In the genomic region with DNA sequence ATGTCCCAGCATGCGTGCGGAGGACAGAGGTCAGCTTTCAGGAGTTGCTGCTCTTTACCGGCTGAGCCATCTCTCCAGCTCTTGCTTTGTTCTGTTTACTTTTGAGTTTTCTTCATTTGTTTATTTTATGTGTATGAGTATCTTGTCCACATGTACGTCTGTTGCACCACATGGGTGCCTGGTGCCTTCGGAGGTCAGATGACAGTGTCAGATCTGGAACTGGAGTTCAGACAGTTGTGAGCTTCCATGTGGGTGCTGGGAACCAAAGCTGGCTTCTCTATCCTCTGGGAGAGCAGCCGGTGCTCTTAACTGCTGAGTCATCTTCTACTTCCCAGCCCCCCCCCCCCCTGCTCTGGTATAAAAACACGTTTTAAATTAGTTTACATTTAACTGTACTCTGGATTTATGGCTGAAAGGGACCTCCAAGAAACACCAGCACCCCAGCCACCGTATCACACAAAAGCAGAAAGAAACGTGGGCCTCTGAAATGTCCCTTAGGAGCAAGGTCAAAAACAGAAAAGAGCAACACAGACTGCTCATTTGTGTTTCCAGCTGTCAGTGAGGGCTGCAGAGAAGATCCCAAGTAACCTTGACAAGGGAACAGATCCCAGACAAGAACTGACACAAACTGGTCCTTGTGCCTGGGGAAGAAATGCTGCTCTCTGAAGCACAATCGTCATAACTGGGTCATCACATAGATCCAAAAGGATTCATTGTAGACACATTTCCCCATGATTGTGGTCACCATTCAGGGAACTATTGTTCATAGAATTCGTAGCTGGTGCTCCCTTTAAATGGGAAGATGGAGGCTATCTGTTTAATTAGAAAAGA, we compare ENCODE assay signal across 9 mouse cellular contexts. TPM values are rescaled to one million over a fixed set of nuclear protein-coding genes. Genes with fewer than 3 reads are reported as not detected.
DNase-seq lines count a peak whose midpoint lies in the region; ATAC-seq and TF ChIP-seq lines count a peak whose summit lies in the region.
"Had no signal": no experiment of that assay in that cellular context is flagged by ENCODE, and none has a peak within 500 bp of the region (broad histone marks: within the 10 kb centered on the region; RNA-seq: fewer than 3 reads in every experiment).

No protein-coding gene starts in this region.

- TF ChIP-seq CTCF in testis, adult 2 months (IDR thresholded peaks at IDR 0.05; ENCODE audit: control insufficient read depth, insufficient read depth, insufficient replicate concordance, low read depth, low read length), result no peak
- no peak for TF ChIP-seq CTCF in intestine, postnatal 0 days (IDR thresholded peaks at IDR 0.05; ENCODE audit: low read depth)

- H3K36me3 ChIP-seq in testis, adult 2 months (ENCODE audit: control insufficient read depth, insufficient read depth, low read length), result no peaks in the 10 kb centered on the region
- no peaks in the 10 kb centered on the region for H3K36me3 ChIP-seq in intestine, postnatal 0 days (ENCODE audit: control insufficient read depth, insufficient read depth)
- H3K36me3 ChIP-seq in stomach, embryonic 16.5 days (ENCODE audit: control insufficient read depth, insufficient read depth, low read length), result no peaks in the 10 kb centered on the region

- peak; percentile 54 for DNase-seq in adrenal gland, adult 2 months
- no peak for DNase-seq in adrenal gland, postnatal 4 days (ENCODE audit: low spot score in 2 of 2)
- DNase-seq in testis, postnatal 10 days (ENCODE audit: low spot score), result no peak
- no peak for DNase-seq in left cerebral cortex, adult 11 months (ENCODE audit: low spot score)
- DNase-seq in kidney, adult 8-10 months, result no peak

- TF ChIP-seq POLR2A in testis, adult 2 months (IDR thresholded peaks at IDR 0.05; ENCODE audit: control insufficient read depth, low read depth, low read length), result no peak

- no peak for ATAC-seq in intestine, postnatal 0 days
- ATAC-seq in stomach, embryonic 16.5 days (ENCODE audit: insufficient read depth, low FRiP score), result no peak

- peaks cover 8% of the 10 kb centered on the region for H3K4me1 ChIP-seq in testis, adult 2 months (ENCODE audit: control insufficient read depth, insufficient read depth, low read length)
- peaks cover 7% of the 10 kb centered on the region; the same call in 1 of the 2 replicates for H3K4me1 ChIP-seq in intestine, postnatal 0 days (replicated peaks; ENCODE audit: control insufficient read depth, insufficient read depth, low read length)
- H3K4me1 ChIP-seq in stomach, embryonic 16.5 days (ENCODE audit: control insufficient read depth, insufficient read depth, low read length), result peaks cover 11% of the 10 kb centered on the region

- 45% methylated on average over 11 of the region's 11 CpGs for WGBS in intestine, postnatal 0 days
- 45% methylated on average over 11 of the region's 11 CpGs for WGBS in stomach, embryonic 16.5 days

- peak overlapping the region; percentile 22; the same call in 1 of the 2 replicates for H3K4me2 ChIP-seq in intestine, postnatal 0 days (replicated peaks; ENCODE audit: low read depth)
- no peak overlapping the region; the same call in 1 of the 2 replicates for H3K4me2 ChIP-seq in stomach, embryonic 16.5 days (ENCODE audit: low read depth, low read length)

- no peak overlapping the region for H3K9ac ChIP-seq in intestine, postnatal 0 days (ENCODE audit: low read depth, low read length)
- no peak overlapping the region; the same call in 1 of the 2 replicates for H3K9ac ChIP-seq in stomach, embryonic 16.5 days (ENCODE audit: low read length)

- no peaks in the 10 kb centered on the region for H3K9me3 ChIP-seq in intestine, postnatal 0 days (ENCODE audit: control insufficient read depth)
- no peaks in the 10 kb centered on the region for H3K9me3 ChIP-seq in stomach, embryonic 16.5 days (replicated peaks; ENCODE audit: control insufficient read depth, low read length)

- no peak overlapping the region for H3K4me3 ChIP-seq in testis, adult 2 months (ENCODE audit: control insufficient read depth, low read depth, low read length)
- no peak overlapping the region for H3K4me3 ChIP-seq in intestine, postnatal 0 days (ENCODE audit: low read depth, low read length)
- no peak overlapping the region for H3K4me3 ChIP-seq in stomach, embryonic 16.5 days (replicated peaks; ENCODE audit: low read length)
- H3K4me3 ChIP-seq: myocyte had no signal

- peak overlapping the region; percentile 32 for H3K27ac ChIP-seq in testis, adult 2 months (ENCODE audit: control insufficient read depth, insufficient read depth, low read depth, low read length)
- peak overlapping the region; percentile 70 for H3K27ac ChIP-seq in intestine, postnatal 0 days (ENCODE audit: low read depth, low read length)
- H3K27ac ChIP-seq in stomach, embryonic 16.5 days (ENCODE audit: low read length), result peak overlapping the region; percentile 56

- no peaks in the 10 kb centered on the region for H3K27me3 ChIP-seq in testis, adult 2 months (ENCODE audit: control insufficient read depth, insufficient read depth, low read length)
- H3K27me3 ChIP-seq in intestine, postnatal 0 days (replicated peaks; ENCODE audit: control insufficient read depth, insufficient read depth, low read length), result no peaks in the 10 kb centered on the region
- H3K27me3 ChIP-seq in stomach, embryonic 16.5 days (ENCODE audit: control insufficient read depth, insufficient read depth, low read length), result no peaks in the 10 kb centered on the region

RNA-seq across cellular contexts. Expression of a gene that starts 26.3 kb away (rescaled TPM):
- total RNA-seq in adrenal gland, adult 2 months (2021), result 10 to 100 TPM in 1 of 2 experiments, 1 to 10 TPM in 1; 8.4 to 11.3 TPM
- 6.8 and 8.6 TPM in 2 replicates for polyA plus RNA-seq in adrenal gland, adult 2 months (2012; rRNA removed)
- 1 to 10 TPM; 9.0 to 9.3 TPM for total RNA-seq in adrenal gland, postnatal 4 days (2021)
- polyA plus RNA-seq in testis, adult 2 months (2012; rRNA removed), result 4.7 and 5.1 TPM in 2 replicates
- 1.0 and 1.2 TPM in 2 replicates for polyA plus RNA-seq in intestine, postnatal 0 days (2015; fragmentation: Nextera tagmentation; extraction: Ambion mirVana)
- 4.8 and 5.2 TPM in 2 replicates for polyA plus RNA-seq in stomach, embryonic 16.5 days (2015; fragmentation: Nextera tagmentation; extraction: Ambion mirVana)

RNA-seq across cellular contexts. Expression of a gene that starts 42.5 kb away (rescaled TPM):
- 100 to 1,000 TPM; 578 to 689 TPM for total RNA-seq in adrenal gland, adult 2 months (2021)
- 376 and 431 TPM in 2 replicates for polyA plus RNA-seq in adrenal gland, adult 2 months (2012; rRNA removed)
- total RNA-seq in adrenal gland, postnatal 4 days (2021), result 100 to 1,000 TPM; 518 to 550 TPM
- polyA plus RNA-seq in testis, adult 2 months (2012; rRNA removed), result 142 and 183 TPM in 2 replicates
- 143 and 144 TPM in 2 replicates for polyA plus RNA-seq in intestine, postnatal 0 days (2015; fragmentation: Nextera tagmentation; extraction: Ambion mirVana)
- 326 and 359 TPM in 2 replicates for polyA plus RNA-seq in stomach, embryonic 16.5 days (2015; fragmentation: Nextera tagmentation; extraction: Ambion mirVana)
